Mouse (Mus musculus) heart, adult 2 months (tissue): ENCODE measurements at regions not wholly inside any gene's neighbourhood (a gene's known extent, or its start where the extent isn't known, plus 50 kb on each side); places are given as distances from the start of the nearest gene placed in this dataset.

ENCODE experiments used
- CTCF ChIP-seq: fragments of 200-600 bp; IDR thresholded peaks from 2 replicates; pipeline ENCODE4 v1.8.1; 2022; ENCODE audit warnings: antibody characterized with exemption, mild to moderate bottlenecking, moderate library complexity
- EP300 ChIP-seq: fragments of 200-500 bp; IDR thresholded peaks from 2 replicates; pipeline ENCODE4 v1.6.1; 2011; ENCODE audit warnings: low read depth, low read length, control low read depth; ENCODE audit not compliant: insufficient read depth

DNA sequence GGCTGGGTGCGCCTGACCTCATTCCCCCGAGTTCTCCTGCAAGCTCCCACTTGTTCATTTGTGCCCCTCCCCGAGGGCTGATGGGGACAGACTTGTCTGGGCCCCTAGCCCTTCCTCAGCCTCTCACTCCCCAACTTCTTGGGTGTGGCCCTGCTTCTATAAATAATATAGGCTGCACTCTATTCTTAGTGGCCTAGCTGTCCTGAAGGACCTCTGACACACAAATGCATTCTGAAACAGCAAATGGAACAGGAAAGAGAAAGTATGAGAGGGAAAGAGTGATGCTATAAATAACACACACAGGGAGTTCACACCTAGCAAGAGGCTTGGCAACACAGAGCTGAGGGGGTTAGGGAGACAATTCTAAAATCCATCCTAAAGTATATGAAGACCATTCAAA lies 544.0 kb downstream of the Rnf144b start:
- TF ChIP-seq CTCF (no peak), EP300 (no peak)
